Mouse (Mus musculus): Measurements from ENCODE around the gene Arhgef40. TPM values are rescaled to one million over a fixed set of nuclear protein-coding genes. Genes with fewer than 3 reads are reported as not detected.

Gene Arhgef40
- total and polyA plus RNA-seq, 3 experiments, result 6.4 to 150 (median 37.5) TPM

DNA sequence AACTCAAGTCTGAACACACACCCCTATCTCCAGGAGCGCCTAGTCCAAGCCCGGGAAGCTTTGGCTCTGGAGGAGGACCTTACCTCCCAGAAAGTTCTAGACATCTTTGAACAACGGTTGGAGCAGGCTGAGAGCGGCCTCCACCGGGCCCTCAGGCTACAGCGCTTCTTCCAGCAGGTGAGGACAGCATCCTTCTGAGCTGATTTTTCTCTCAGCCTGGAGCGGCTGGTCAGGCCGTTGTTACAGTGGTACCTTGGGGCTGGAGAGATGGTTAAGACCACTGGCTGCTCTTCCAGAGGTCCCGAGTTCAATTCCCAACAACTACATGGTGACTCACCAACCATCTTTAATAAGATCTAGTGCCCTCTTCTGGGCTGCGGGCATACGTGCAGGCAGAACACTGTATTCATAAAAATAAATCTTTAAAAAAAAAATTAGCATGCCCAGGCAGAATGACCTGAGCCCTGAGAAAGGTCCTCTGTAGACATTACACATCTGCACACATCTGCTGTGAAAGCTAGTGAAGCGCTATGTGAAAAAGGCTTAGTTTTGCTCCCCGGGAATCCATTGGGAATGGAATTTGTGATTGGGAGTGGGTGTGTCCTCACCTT lies 11.8 kb downstream of the Arhgef40 start:
- H3K36me3 ChIP-seq (ENCODE audit: control insufficient read depth in 1 of 2, insufficient read depth in 2 of 2, low read length in 2 of 2), result no peaks in the 10 kb centered on the region; a peak in 1 of 4 replicates
- no peaks in the 10 kb centered on the region for H3K27me3 ChIP-seq (ENCODE audit: control insufficient read depth in 1 of 2, insufficient read depth in 2 of 2, low read length in 2 of 2)
- H3K79me2 ChIP-seq (ENCODE audit: control insufficient read depth, insufficient read depth, low read length, poor library complexity), result no peaks in the 10 kb centered on the region
- H3K27ac ChIP-seq (ENCODE audit: control insufficient read depth, low read depth, low read length), result no peak overlapping the region
- no peak overlapping the region for H3K4me3 ChIP-seq (ENCODE audit: control insufficient read depth in 1 of 2, insufficient read depth in 1 of 2, low read depth in 2 of 2, low read length in 2 of 2)
- H3K4me1 ChIP-seq (ENCODE audit: control insufficient read depth in 1 of 2, insufficient read depth in 2 of 2, low read length in 2 of 2), result 0 out of 4 replicates have a peak, but pooled peaks cover 0 to 3% of the 10 kb centered on the region in 2 experiments
- TF ChIP-seq ETS1 (IDR thresholded peaks at IDR 0.05; ENCODE audit: low read depth, low read length) (no peak), SIN3A (IDR thresholded peaks at IDR 0.05; ENCODE audit: low read length) (no peak), POLR2AphosphoS5 (IDR thresholded peaks at IDR 0.05; ENCODE audit: borderline replicate concordance, low read depth, low read length) (no peak), GABPA (IDR thresholded peaks at IDR 0.05; ENCODE audit: low read depth, low read length) (no peak), MYC (IDR thresholded peaks at IDR 0.05; ENCODE audit: low read depth, low read length) (no peak), SMC3 (IDR thresholded peaks at IDR 0.05; ENCODE audit: low read depth, low read length) (peak; percentile 64), POLR2A (IDR thresholded peaks at IDR 0.05; ENCODE audit: control insufficient read depth in 1 of 2, insufficient read depth in 1 of 2, low read depth in 1 of 2, low read length in 2 of 2, poor library complexity in 1 of 2) (no peak), RAD21 (IDR thresholded peaks at IDR 0.05; ENCODE audit: low read depth, low read length) (peak; percentile 37), BHLHE40 (IDR thresholded peaks at IDR 0.05; ENCODE audit: borderline replicate concordance, low read depth, low read length) (no peak), CHD1 (IDR thresholded peaks at IDR 0.05; ENCODE audit: low read depth, low read length) (no peak), UBTF (IDR thresholded peaks at IDR 0.05; ENCODE audit: borderline replicate concordance, insufficient read depth, low read depth, low read length) (no peak), CTCF (IDR thresholded peaks at IDR 0.05 in 2 of 3, conservative IDR thresholded peaks at IDR 0.05 in 1 of 3; ENCODE audit: control insufficient read depth in 1 of 3, insufficient read depth in 1 of 3, low read depth in 2 of 3, low read length in 3 of 3, poor library complexity in 1 of 3, severe bottlenecking in 1 of 3) (peak; percentile 43 to 57 (median 56)), ZKSCAN1 (IDR thresholded peaks at IDR 0.05; ENCODE audit: low read depth, low read length) (no peak), ZC3H11A (IDR thresholded peaks at IDR 0.05; ENCODE audit: low read depth, low read length) (no peak; the same call in 1 of the 2 replicates), MAFK (IDR thresholded peaks at IDR 0.05; ENCODE audit: borderline replicate concordance, low read depth, low read length) (no peak), USF2 (IDR thresholded peaks at IDR 0.05; ENCODE audit: borderline replicate concordance in 1 of 2, insufficient read depth in 1 of 2, low read depth in 1 of 2, low read length in 2 of 2) (no peak), JUND (IDR thresholded peaks at IDR 0.05; ENCODE audit: low read depth, low read length) (no peak), NELFE (IDR thresholded peaks at IDR 0.05; ENCODE audit: low read depth, low read length) (no peak), POLR2AphosphoS2 (IDR thresholded peaks at IDR 0.05; ENCODE audit: low read length) (no peak), CHD2 (IDR thresholded peaks at IDR 0.05; ENCODE audit: low read length) (no peak), ZNF384 (IDR thresholded peaks at IDR 0.05; ENCODE audit: low read depth, low read length) (peak; percentile 68), EP300 (IDR thresholded peaks at IDR 0.05; ENCODE audit: low read depth in 1 of 2, low read length in 2 of 2) (no peak), RCOR1 (IDR thresholded peaks at IDR 0.05; ENCODE audit: low read depth, low read length) (no peak), TAL1 (IDR thresholded peaks at IDR 0.05; ENCODE audit: low read length) (no peak), USF1 (IDR thresholded peaks at IDR 0.05; ENCODE audit: low read depth, low read length) (no peak), HCFC1 (IDR thresholded peaks at IDR 0.05; ENCODE audit: low read depth, low read length) (no peak), MYB (IDR thresholded peaks at IDR 0.05; ENCODE audit: low read depth, low read length) (no peak), NRF1 (IDR thresholded peaks at IDR 0.05; ENCODE audit: insufficient read depth, low read depth, low read length, poor library complexity, severe bottlenecking) (no peak), ELF1 (IDR thresholded peaks at IDR 0.05; ENCODE audit: low read depth, low read length) (no peak), TCF12 (IDR thresholded peaks at IDR 0.05; ENCODE audit: low read depth, low read length) (no peak)
- peak; percentile 44 for DNase-seq (ENCODE audit: low read depth, low spot score)
- H3K9me3 ChIP-seq (replicated peaks; ENCODE audit: insufficient read depth, low read length), result no peaks in the 10 kb centered on the region
- H3K9ac ChIP-seq (ENCODE audit: control insufficient read depth, low read depth, low read length, poor library complexity, severe bottlenecking), result no peak overlapping the region

All from MEL (cell line).